Mouse (Mus musculus): ENCODE measurements around the gene Nup93. TPM values are rescaled to one million over a fixed set of nuclear protein-coding genes. Genes with fewer than 3 reads are reported as not detected.

The Nup93 gene
- total RNA-seq, 2 experiments from 2014 or later: 42.5 to 60.5 TPM

DNA sequence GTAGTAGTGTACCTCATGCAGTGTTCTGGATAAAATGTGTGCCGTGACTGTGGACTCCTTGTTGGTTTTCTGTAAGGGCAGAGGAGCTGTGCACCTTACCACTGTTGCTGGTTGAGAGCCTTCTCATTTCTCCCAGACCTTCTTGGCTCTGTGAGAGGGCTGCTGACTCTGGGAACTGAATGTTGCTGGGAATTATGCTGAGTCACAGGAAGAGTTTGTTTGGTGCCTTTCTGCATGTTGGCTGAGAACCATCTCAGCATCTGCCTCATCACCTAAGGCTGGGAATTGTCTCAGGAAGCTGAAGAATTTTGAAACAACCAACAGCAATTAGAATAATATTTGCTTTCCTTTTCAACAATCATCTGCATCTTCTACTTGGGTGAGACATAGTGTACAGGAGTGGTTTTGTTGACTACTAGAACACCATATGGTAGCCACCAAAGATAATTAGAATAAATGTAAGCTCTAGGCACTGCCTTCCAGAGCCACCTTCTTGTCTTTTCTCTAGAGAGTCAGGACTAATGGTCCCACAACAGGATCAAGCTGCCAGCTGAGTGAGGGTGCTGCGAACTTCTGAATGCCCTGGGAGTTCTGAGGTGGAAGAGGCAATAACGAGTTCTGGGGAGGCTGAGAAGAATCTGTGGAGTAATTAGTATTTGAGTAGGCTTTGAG, 48.4 kb downstream of the Nup93 start:
- no peak for DNase-seq (ENCODE audit: extremely low spot score in 1 of 2, low spot score in 1 of 2)

DNA sequence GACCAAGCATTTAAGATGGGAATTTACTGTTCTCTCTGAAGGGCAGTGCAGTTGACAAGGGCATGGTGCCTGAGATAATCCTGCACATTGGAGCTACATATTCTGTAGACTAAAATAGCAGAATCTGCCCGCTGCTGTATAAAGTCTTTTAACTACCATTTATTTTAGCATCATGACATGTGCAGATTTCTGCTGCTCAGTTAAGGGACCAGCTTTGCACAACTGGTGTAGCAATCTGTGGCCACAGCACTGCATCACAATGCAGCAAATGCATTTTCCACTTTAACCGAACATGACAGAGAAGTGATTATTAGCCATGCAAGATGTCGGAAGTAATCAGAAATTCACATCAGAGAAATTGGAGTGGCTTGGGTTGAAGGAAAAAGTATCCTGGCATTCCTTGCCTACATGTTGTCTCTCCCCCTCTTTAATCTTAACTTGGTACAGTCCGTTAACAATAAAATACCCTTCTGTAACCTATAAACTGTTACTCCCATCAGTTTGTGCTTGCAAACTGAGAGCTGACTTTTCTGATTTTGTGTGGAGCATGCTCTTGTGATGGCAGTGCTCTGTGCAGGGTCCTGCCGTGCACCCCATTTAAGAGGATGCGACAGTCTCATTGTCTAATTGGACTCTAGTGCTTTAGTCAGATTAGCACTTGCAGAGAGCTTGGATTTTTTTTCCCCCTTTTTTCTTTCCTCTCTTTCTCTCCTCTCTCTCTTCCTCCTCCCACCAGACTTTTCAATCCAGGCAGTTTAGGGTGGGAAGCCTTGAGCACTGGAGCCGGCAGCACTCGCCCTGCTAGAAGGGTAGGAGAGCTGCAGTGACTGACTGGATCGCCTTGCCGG, 52.2 kb downstream of the Nup93 start:
- no peak for DNase-seq (ENCODE audit: extremely low spot score in 1 of 2, low spot score in 1 of 2)

DNA sequence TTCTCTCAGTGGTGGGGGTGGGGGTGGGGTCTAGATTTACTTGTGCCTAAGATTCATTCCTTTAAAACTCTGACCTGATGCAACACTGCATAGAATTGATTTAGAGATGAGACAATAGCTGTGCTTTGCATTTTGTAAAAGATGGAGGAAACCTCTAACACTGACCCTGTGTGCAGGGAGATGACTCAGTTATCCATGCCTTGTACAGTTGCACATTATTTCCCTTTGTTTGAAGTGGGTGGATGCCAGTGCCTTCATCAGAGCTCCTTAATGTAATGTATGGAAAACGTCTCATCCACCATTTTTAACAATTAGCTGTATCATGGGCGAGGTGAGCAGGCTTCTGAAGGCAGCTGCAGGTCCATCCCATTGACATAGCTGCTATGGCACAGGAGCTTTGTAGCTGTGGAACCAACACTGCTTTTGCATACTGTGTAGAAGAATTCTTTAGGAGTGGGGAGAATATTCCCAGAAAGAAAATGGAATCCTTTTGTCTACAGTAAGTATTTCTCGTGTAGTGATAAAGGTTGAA, 54.1 kb downstream of the Nup93 start:
- no peak for DNase-seq (ENCODE audit: extremely low spot score in 1 of 2, low spot score in 1 of 2)

DNA sequence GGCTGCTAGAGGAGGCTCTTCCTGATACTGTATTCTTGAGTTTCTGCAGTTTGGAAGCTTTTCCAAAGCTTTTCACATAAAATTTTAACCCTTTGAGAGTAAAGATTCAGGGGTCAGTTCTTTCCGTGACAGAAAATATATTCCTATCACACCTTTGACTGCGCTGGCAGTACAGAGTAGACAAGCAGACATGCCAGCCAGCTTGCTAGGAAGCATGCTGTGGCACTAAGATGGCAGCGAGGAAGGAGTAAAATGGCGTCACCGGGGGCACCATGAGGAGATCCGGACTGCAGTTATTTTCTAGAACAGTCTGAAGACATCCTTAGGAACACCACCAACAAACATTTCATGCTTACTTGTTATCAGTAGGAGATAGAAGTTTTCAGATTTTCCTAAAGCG, 55.9 kb downstream of the Nup93 start:
- no peak for DNase-seq (ENCODE audit: extremely low spot score in 1 of 2, low spot score in 1 of 2)

DNA sequence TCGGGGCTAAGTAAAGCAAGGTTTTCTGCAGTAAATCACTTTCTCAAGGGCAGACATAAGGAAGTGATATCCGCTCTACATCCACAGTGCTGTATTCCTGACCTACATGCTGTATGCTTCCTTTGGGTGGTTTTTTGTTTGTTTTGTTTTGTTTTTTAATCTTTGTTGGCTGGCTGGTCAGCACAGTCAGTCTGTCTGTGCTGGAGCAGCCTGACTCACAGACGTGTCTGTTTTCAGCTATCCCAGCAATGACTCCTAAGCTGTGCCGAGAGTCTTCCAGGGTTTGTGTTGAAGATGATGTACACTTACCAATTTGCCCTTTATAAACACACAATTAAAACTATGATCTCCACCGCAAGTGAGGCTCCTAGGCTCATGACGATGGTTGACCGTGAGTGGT, 56.7 kb downstream of the Nup93 start:
- no peak for DNase-seq (ENCODE audit: extremely low spot score in 1 of 2, low spot score in 1 of 2)

DNA sequence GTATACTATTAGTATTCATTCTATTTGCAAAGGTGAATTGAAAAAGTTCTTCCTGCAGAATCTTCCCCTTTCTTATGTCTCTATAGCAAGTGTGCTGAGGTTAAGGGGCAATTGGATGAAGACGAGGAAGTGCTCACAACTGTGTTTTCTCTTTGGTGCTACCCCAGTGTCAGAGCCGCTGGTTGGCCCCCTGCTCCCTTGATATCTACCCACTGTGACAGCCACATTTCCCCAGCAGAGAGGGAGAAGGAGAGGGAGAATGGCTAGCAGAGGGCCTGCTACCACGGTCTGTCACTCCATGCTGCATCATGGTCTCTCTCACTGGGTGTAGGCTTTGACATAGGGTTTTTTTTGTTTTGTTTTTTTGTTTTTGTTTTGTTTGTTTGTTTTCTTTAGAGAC, 58.2 kb downstream of the Nup93 start:
- no peak for DNase-seq (ENCODE audit: extremely low spot score in 1 of 2, low spot score in 1 of 2)

DNA sequence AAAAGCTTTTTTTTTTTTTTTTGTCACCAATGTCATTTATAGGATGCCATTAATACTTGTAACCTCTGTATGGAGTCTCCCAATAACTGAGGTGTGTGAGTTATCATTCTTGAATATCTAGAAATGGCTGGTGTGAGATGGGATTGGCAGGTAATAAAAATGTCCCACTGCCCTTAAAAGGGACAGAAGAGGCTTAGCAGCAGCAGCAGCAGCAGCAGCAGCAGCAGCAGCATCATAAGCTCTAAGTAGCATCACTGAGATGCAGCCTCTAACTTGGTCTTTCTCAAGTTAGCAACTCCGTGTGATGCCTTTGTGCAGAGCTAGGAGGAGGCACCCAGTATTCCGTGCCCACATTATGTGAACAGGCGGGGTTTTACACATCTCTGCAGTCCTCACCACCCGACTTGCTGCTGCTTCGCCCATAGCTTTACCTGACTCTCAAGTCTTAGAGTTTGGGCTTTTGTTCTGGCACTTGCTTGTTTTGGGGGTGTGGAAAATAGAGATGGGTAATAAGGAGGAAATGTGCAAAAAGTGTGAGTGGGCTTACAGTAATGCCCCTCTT, 59.0 kb downstream of the Nup93 start:
- DNase-seq (ENCODE audit: extremely low spot score in 1 of 2, low spot score in 1 of 2): no peak

DNA sequence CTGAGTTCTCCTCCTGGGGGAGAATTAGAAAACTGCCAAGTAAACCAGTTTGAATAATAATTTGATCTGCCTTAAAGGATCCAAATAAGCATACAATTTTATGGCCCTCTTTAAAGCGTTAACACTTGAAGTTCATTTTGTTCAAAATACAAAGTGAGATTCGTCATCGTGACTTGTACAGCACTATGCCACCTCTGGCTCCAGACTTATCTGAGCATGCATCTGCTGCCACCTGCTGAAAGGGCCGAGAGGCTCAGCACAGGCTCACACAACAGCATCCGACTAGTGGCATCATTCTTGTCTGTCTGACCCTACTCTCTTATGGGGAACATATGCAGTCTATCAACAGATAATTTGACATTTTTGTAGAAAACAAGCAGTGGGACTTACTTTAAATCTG, 59.7 kb downstream of the Nup93 start:
- DNase-seq (ENCODE audit: extremely low spot score in 1 of 2, low spot score in 1 of 2): no peak

DNA sequence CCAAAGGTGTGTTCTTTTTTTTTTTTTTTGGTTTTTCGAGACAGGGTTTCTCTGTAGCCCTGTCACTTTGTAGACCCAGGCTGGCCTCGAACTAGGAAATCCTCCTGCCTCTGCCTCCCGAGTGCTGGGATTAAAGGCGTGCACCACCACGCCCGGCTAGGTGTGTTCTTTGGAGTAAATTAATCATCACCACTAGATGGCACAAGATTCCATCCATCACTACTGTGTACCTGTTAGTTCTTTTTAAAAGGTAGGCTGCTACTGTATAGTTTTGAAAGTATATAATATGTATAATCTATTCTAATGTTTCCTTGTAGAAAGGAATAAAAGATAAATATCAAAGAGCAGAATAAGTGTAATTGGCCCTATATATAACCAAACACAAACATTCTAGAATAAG, 63.9 kb downstream of the Nup93 start:
- DNase-seq (ENCODE audit: extremely low spot score in 1 of 2, low spot score in 1 of 2): no peak

DNA sequence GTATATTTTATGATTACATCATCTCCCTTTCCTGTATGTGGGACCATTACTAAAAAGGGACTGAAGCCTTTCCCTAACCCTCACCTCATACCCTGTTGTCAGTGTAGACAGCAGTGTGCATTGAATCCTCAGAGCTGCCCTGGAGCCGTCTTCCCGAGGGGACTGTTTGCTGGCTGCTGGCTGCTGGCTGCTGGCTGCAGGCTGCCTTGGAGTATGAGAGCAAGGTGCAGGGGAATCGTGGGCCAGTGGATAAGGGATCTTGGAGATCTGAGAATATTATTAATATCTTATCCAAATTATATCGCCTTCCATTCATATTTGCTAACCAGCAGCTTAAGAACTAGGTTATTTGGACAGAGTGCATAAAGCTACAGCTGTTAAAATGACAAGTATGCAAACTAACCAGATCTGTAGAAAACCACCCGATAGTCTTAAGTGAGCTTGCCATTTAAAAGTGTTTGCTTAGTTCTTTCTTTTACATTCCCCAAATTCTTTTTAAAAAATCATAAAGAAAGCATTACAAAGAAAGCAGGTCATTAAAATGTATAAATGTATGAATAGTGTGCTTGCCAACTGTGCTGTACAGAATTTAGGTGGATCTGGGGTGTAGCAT, 65.7 kb downstream of the Nup93 start:
- no peak for DNase-seq (ENCODE audit: extremely low spot score in 1 of 2, low spot score in 1 of 2)

DNA sequence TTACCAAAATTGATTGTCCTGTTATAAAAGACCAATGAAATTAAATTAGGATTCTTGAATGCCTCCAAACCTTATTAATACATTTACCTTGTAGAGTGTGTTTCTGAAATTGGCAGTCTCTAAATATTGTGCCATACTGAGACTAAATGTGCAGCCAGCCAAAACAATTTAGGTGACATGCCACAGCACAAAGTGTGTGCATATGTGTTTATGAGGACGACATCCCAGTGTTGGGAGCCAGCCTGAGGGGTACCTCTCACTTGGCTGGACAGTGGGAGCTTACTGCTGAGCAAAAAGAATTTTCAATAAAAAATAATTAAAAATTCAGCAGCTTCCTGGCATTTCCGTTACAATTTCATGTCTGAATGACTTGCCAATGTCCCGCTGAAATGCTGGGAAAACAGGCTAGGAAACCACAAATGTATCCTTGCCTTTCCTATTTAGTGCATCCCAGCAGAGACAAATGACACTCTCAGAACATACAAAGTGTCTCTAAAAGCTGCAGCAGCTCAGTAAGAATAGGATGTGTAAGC, 68.2 kb downstream of the Nup93 start:
- no peak for DNase-seq (ENCODE audit: extremely low spot score in 1 of 2, low spot score in 1 of 2)

DNA sequence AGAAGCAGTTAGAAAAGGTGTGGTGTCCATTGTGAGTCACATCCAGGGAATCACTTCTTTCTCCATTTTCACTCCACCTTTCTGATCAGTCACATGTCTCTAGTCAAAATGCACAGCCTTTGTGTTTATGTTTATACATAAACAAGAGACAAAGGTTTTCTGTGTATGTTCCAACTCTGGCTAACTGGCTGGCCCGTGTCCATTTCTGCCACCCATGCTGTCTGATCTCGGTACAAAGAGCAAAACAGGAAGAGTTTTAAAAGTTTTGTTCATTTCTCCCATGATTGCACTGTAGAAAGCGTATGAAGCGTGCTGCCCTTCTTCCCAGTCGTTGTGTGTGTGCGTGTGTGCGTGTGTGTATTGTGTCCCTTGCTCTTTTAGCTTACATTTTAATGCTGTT, 69.8 kb downstream of the Nup93 start:
- no peak for DNase-seq (ENCODE audit: extremely low spot score in 1 of 2, low spot score in 1 of 2)

DNA sequence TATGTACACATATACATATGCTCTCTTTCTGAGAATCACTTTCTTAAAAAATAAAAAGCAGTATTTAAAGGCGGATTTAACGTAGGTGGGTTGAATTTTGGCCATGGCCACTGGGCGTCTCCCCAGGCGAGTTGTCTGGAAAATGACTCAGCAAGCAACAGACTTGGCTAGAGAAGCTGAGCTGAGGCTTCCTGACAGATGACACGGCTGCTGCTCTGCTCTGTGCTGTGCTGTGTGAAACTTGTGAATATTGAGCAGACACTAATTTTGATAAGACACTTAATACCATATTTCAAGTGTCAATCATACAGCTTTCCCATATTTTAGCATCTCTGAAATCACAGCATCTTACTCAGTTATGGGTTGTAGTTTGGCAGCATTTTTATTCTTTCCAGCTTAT, 76.2 kb downstream of the Nup93 start:
- DNase-seq (ENCODE audit: extremely low spot score in 1 of 2, low spot score in 1 of 2): no peak

DNA sequence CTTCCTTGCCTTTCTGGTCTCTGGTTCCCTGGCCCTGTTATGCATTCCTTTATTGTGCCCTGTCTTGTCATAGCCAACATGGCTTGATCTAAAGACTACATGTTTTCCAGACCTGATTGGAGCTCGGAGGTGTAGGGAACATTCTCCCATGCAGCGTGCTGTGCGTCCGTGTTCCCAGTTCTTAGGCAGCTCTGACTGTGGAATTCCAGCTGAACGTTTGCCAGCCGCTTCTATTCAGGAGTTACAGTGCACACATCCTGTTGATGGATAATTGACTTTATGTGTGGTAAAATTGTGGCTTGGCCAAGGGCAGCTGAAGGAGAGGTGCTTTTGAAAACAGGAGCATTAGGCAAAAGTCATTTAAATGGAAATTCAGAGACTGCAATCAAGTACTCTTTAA, 77.7 kb downstream of the Nup93 start:
- DNase-seq (ENCODE audit: extremely low spot score in 1 of 2, low spot score in 1 of 2): peak in 1 of 2 experiments; percentile 36

DNA sequence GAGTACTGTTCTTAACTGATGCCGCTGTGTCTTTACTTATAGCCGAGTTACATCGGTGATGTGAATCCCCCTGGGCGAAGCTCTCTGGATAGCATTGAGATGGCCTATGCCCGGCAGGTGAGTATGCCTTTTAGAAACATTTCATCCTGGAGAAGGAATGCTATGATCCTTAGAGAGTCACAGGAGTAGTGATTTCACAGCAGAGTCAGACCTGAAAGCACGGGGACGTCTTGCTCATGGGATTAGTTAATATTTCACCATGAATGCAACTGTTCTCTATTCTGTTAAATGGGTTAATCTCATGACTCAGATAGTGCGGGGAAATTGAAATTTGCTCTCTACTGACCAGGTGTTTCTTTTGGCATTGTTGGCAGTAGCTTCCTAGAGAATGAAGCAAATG, 78.3 kb downstream of the Nup93 start:
- DNase-seq (ENCODE audit: extremely low spot score in 1 of 2, low spot score in 1 of 2): no peak

DNA sequence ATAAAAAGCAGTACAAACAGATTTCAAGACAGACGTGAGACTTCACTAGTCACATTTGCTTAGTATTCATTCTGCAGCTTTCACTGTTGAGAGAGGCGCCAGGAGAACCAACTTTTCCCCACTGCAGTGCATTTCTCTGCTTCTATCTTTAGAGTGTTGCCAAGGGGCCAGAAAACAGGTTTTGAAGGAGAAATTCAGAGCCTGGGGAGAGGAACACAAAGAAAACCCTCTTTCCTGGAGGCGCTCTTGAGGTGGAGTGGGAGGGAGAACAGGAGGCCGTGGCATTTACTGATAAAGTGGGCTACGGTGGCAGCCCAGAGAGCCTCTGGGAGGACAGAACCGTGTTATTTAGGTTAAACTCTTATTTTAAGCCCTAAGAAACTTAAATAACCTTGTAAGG, 81.3 kb downstream of the Nup93 start:
- DNase-seq (ENCODE audit: extremely low spot score in 1 of 2, low spot score in 1 of 2): no peak

DNA sequence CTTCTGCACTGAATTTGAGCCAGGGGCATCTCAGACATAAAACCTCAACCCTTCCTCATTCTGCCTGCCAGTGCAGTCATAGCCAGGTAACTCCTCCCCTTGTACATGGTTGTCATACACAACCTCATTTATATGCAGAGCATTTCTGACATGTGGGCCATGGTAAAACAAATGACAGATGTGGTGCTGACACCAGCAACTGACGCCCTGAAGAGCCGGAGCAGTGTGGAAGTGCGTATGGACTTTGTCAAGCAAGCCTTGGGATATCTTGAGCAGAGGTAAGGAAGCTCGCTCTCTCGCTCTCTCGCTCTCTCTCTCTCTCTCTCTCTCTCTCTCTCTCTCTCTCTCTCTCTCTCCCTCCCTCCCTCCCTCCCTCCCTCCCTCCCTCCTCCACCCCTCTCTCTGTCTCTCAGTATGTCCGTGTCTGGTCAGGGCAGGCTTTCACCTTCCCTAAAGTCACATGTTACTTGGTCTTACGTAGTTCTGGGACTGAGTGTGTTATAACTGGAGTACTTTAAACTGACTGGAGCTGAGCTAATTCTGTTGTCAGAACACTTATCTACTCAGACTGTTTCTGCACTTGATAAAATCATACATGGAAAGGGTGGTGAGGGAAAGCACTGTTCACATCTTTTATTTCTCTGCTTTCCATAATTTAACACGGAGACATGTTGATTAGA, 82.1 kb downstream of the Nup93 start:
- no peak for DNase-seq (ENCODE audit: extremely low spot score in 1 of 2, low spot score in 1 of 2)

DNA sequence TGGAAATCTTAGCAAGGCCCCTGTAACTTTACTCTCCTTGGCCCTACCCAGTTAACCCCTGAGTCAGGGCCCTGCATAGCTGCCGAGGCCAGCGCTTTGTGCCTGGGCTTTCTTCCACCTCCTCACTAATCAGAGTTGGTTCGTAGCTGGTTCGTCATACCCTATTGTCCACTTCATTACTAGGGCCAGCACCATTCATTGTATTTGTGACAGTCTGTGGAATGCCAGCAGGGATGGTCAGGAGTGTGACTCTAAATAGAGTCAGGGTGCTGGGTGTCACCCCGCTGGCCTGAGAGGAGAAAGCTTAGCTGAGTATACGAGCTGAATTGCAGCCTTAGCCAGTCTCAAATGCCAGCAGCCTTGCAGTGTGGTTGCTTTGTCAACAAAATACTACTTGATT, 82.7 kb downstream of the Nup93 start:
- no peak for DNase-seq (ENCODE audit: extremely low spot score in 1 of 2, low spot score in 1 of 2)

DNA sequence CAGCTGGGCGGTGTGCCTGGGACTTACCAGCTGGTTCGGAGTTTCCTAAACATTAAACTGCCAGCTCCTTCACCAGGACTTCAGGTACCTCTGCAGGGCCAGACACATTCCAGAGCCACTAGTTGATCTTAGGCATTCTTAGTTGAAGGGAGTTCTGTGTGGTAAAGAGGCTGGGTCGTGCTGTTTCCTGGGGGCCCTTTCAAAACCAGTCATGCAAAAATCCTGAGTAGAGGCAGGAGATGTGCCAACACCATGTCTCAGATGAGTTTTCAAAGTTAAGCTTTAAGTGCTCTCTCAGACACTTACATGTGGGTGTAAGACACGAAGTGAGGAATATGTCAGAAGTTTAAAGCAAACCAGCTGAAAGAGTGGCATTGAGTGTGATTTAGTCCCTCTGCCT, 86.4 kb downstream of the Nup93 start:
- no peak for DNase-seq (ENCODE audit: extremely low spot score in 1 of 2, low spot score in 1 of 2)

DNA sequence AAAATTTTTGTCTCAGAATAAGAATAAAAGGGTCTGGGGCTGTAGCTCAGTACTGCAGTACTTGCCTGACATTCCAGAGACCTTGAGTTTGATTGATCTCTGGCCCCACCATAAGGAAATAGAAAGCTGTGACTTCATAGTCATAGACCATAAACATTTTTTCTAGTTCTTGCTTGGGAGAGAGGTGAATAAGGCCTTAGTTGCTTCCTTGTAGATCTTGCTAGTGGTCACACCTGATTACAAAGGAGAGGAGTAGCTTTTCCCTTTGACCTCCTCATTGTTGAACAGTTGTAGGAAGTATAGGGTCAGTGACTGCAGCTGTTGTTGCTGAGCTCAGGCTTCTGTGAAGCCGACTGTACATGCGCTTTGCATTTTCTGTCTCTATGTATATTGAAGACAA, 90.0 kb downstream of the Nup93 start:
- no peak for DNase-seq (ENCODE audit: extremely low spot score in 1 of 2, low spot score in 1 of 2)
